Mouse (Mus musculus): ENCODE data around the gene Cacnb2.
"Not testable (repeated sequence)": the region's sequence is repeated elsewhere in the genome, so short reads cannot be mapped to it uniquely, and the experiment has no call there.

Cacnb2 gene

GRCm38 (mm10) chr2:14657205-14657844 is 54.4 kb downstream of the Cacnb2 start:
- in situ Hi-C loops (cut with MboI, MseI): no loop called here

GRCm38 (mm10) chr2:14665213-14665612 is 62.3 kb downstream of the Cacnb2 start:
- in situ Hi-C loops (cut with MboI, MseI): no loop called here

- in situ Hi-C loops (cut with MboI, MseI): no loop called here
These were observed 69.2 kb downstream of the Cacnb2 start for GRCm38 (mm10) chr2:14672117-14672516.

GRCm38 (mm10) chr2:14676885-14677516 is 74.1 kb downstream of the Cacnb2 start:
- in situ Hi-C loops (cut with MboI, MseI): loop anchor here (25.0 kb wide), 1 partner anchor 1365 kb away; no protein-coding TSS in a partner anchor

GRCm38 (mm10) chr2:14684231-14684630 is 81.3 kb downstream of the Cacnb2 start:
- in situ Hi-C loops (cut with MboI, MseI): loop anchor here (25.0 kb wide), 1 partner anchor 1372 kb away; no protein-coding TSS in a partner anchor

GRCm38 (mm10) chr2:14702973-14703645 is 100.2 kb downstream of the Cacnb2 start:
- in situ Hi-C loops (cut with MboI, MseI): no loop called here

GRCm38 (mm10) chr2:14703676-14704075 is 100.8 kb downstream of the Cacnb2 start:
- in situ Hi-C loops (cut with MboI, MseI): no loop called here

GRCm38 (mm10) chr2:14710247-14710646 is 107.4 kb downstream of the Cacnb2 start:
- in situ Hi-C loops (cut with MboI, MseI): no loop called here

GRCm38 (mm10) chr2:14711751-14712150 is 108.9 kb downstream of the Cacnb2 start:
- in situ Hi-C loops (cut with MboI, MseI): no loop called here

- in situ Hi-C loops (cut with MboI, MseI): no loop called here
These were observed 110.2 kb downstream of the Cacnb2 start for GRCm38 (mm10) chr2:14713049-14713448.

- in situ Hi-C loops (cut with MboI, MseI): no loop called here
These were observed 113.8 kb downstream of the Cacnb2 start for GRCm38 (mm10) chr2:14716666-14717065.

- in situ Hi-C loops (cut with MboI, MseI): no loop called here
These were observed 116.3 kb downstream of the Cacnb2 start for GRCm38 (mm10) chr2:14719119-14719718.

- in situ Hi-C loops (cut with MboI, MseI): no loop called here
These were observed 122.5 kb downstream of the Cacnb2 start for GRCm38 (mm10) chr2:14725437-14725836.

GRCm38 (mm10) chr2:14726601-14727000 is 123.7 kb downstream of the Cacnb2 start:
- in situ Hi-C loops (cut with MboI, MseI): not testable (repeated sequence)

GRCm38 (mm10) chr2:14738927-14739326 is 136.0 kb downstream of the Cacnb2 start:
- in situ Hi-C loops (cut with MboI, MseI): no loop called here

GRCm38 (mm10) chr2:14739510-14739909 is 136.6 kb downstream of the Cacnb2 start:
- in situ Hi-C loops (cut with MboI, MseI): no loop called here

- in situ Hi-C loops (cut with MboI, MseI): no loop called here
These were observed 137.5 kb downstream of the Cacnb2 start for GRCm38 (mm10) chr2:14740359-14740758.

GRCm38 (mm10) chr2:14744761-14745160 is 141.9 kb downstream of the Cacnb2 start:
- in situ Hi-C loops (cut with MboI, MseI): no loop called here

- in situ Hi-C loops (cut with MboI, MseI): no loop called here
These were observed 160.0 kb downstream of the Cacnb2 start for GRCm38 (mm10) chr2:14762846-14763245.

- in situ Hi-C loops (cut with MboI, MseI): no loop called here
These were observed 161.0 kb downstream of the Cacnb2 start for GRCm38 (mm10) chr2:14763931-14764330.

GRCm38 (mm10) chr2:14769448-14769847 is 166.6 kb downstream of the Cacnb2 start:
- in situ Hi-C loops (cut with MboI, MseI): no loop called here

GRCm38 (mm10) chr2:14770635-14771034 is 167.7 kb downstream of the Cacnb2 start:
- in situ Hi-C loops (cut with MboI, MseI): no loop called here
